In the genomic region with DNA sequence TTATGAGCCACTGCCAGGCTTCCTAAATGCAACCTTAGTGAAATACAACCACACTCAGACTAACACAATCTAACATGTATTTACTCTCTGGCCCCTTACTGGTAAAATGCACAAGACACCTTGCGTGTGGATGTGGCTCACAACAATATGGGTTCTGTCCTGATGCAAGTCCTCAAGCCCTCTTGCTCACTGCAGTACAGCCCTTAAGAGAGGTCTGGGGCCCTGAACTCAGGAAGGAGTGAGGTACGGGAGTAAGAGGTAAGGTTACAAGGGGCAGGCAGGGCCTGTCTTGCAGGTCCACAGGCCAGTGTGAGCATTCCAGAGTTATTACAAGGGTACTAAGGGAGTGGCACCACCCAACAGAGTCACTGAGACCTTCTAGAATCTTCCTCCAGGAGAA, we compare ENCODE assay signal across 9 mouse cellular contexts. TPM values are rescaled to one million over a fixed set of nuclear protein-coding genes. Genes with fewer than 3 reads are reported as not detected.
A peak's percentile ranks its signal among the peaks of the same experiment; 100 is the strongest.
DNase-seq lines count a peak whose midpoint lies in the region; ATAC-seq and TF ChIP-seq lines count a peak whose summit lies in the region.
"Had no signal": no experiment of that assay in that cellular context is flagged by ENCODE, and none has a peak within 500 bp of the region (broad histone marks: within the 10 kb centered on the region; RNA-seq: fewer than 3 reads in every experiment).

No protein-coding gene starts in this region.

- H3K27me3 ChIP-seq in heart, embryonic 12.5 days (replicated peaks), result 0 out of 2 replicates have a peak, but pooled peaks cover 4% of the 10 kb centered on the region
- H3K27me3 ChIP-seq in liver, adult 2 months (ENCODE audit: control insufficient read depth, insufficient read depth, low read length), result no peaks in the 10 kb centered on the region
- no peaks in the 10 kb centered on the region for H3K27me3 ChIP-seq in liver, postnatal 0 days (ENCODE audit: insufficient read depth, low read length)
- no peaks in the 10 kb centered on the region for H3K27me3 ChIP-seq in myocyte (ENCODE audit: control insufficient read depth, insufficient read depth, insufficient read length)

- WGBS in heart, embryonic 12.5 days, result 79% methylated on average over 2 of the region's 2 CpGs
- WGBS in liver, adult 2 months, result 72% methylated on average over 2 of the region's 2 CpGs
- 86% methylated on average over 2 of the region's 2 CpGs for WGBS in liver, postnatal 0 days (ENCODE audit: insufficient replicate concordance)

- H3K4me2 ChIP-seq in heart, embryonic 12.5 days, result peak overlapping the region; percentile 85; the same call in 1 of the 2 replicates
- H3K4me2 ChIP-seq in liver, postnatal 0 days (ENCODE audit: low read depth, low read length), result no peak overlapping the region
- peak overlapping the region; percentile 85 for H3K4me2 ChIP-seq in myocyte (ENCODE audit: low read depth)

- TF ChIP-seq POLR2A in liver, adult 2 months (IDR thresholded peaks at IDR 0.05; ENCODE audit: extremely low read depth, insufficient read depth, low read length), result no peak
- no peak for TF ChIP-seq POLR2A in myocyte (IDR thresholded peaks at IDR 0.05; ENCODE audit: insufficient read length, low read depth)

- no peaks in the 10 kb centered on the region for H3K9me3 ChIP-seq in heart, embryonic 12.5 days (replicated peaks)
- no peaks in the 10 kb centered on the region for H3K9me3 ChIP-seq in liver, postnatal 0 days (ENCODE audit: low read length)

- TF ChIP-seq EP300 in liver, postnatal 0 days (IDR thresholded peaks at IDR 0.05; ENCODE audit: low read depth), result no peak

- H3K4me1 ChIP-seq in heart, embryonic 12.5 days (replicated peaks), result peaks cover 14% of the 10 kb centered on the region
- H3K4me1 ChIP-seq in liver, adult 2 months (ENCODE audit: control insufficient read depth, insufficient read depth, low read length), result peaks cover 22% of the 10 kb centered on the region
- peaks cover 10% of the 10 kb centered on the region for H3K4me1 ChIP-seq in liver, postnatal 0 days (ENCODE audit: insufficient read depth)
- peaks cover 2% of the 10 kb centered on the region; the same call in 1 of the 2 replicates for H3K4me1 ChIP-seq in brown adipose tissue, adult 24 weeks (ENCODE audit: control insufficient read depth, insufficient read depth, insufficient read length, low read length)

- no peak overlapping the region for H3ac ChIP-seq in myocyte (ENCODE audit: control insufficient read depth, insufficient read length)

- H3K27ac ChIP-seq in heart, embryonic 12.5 days (ENCODE audit: poor library complexity, severe bottlenecking), result no peak overlapping the region
- H3K27ac ChIP-seq in liver, adult 2 months (replicated peaks; ENCODE audit: insufficient read depth, low read depth, low read length), result peak overlapping the region; percentile 45
- H3K27ac ChIP-seq in liver, postnatal 0 days (ENCODE audit: low read depth), result no peak overlapping the region
- peak overlapping the region; percentile 58 for H3K27ac ChIP-seq in brown adipose tissue, adult 24 weeks (replicated peaks; ENCODE audit: low read depth, low read length)

- ATAC-seq in heart, embryonic 12.5 days (ENCODE audit: insufficient number of reproducible peaks, low FRiP score), result no peak
- no peak for ATAC-seq in liver, postnatal 0 days

- peaks cover 16% of the 10 kb centered on the region; the same call in 1 of the 2 replicates for H3K79me2 ChIP-seq in liver, adult 2 months (ENCODE audit: control insufficient read depth, insufficient read depth, low read length)
- peaks cover 42% of the 10 kb centered on the region for H3K79me2 ChIP-seq in myocyte (ENCODE audit: control insufficient read depth, insufficient read depth)

- H3K36me3 ChIP-seq in heart, embryonic 12.5 days, result peaks cover 10% of the 10 kb centered on the region
- no peaks in the 10 kb centered on the region for H3K36me3 ChIP-seq in liver, adult 2 months (ENCODE audit: control insufficient read depth, insufficient read depth, low read length)
- H3K36me3 ChIP-seq in liver, postnatal 0 days (replicated peaks; ENCODE audit: insufficient read depth, low read length), result no peaks in the 10 kb centered on the region
- H3K36me3 ChIP-seq in myocyte (ENCODE audit: control insufficient read depth, insufficient read depth), result no peaks in the 10 kb centered on the region

- TF ChIP-seq CTCF in liver, adult 2 months (IDR thresholded peaks at IDR 0.05; ENCODE audit: low read depth, low read length), result no peak
- no peak for TF ChIP-seq CTCF in liver, postnatal 0 days (IDR thresholded peaks at IDR 0.05; ENCODE audit: low read depth)

- no peak overlapping the region; the same call in 1 of the 2 replicates for H3K4me3 ChIP-seq in heart, embryonic 12.5 days
- H3K4me3 ChIP-seq in liver, adult 2 months (ENCODE audit: insufficient read depth, low read depth, low read length), result no peak overlapping the region
- no peak overlapping the region for H3K4me3 ChIP-seq in liver, postnatal 0 days (ENCODE audit: low read depth, low read length)
- peak overlapping the region; percentile 80 for H3K4me3 ChIP-seq in brown adipose tissue, adult 24 weeks (ENCODE audit: insufficient read depth, low read depth, low read length)
- peak overlapping the region; percentile 80 for H3K4me3 ChIP-seq in myocyte

- DNase-seq in heart, adult 11 months, result no peak
- no peak for DNase-seq in liver, adult 2 months (ENCODE audit: extremely low read depth, low read depth, low spot score)
- DNase-seq in liver, postnatal 0 days, result no peak
- DNase-seq in T-cell, adult 2 months (ENCODE audit: low spot score), result no peak
- DNase-seq in layer of hippocampus, postnatal 14 days (ENCODE audit: low spot score in 2 of 2), result no peak
- DNase-seq: retina, postnatal 1 day had no signal

- H3K9ac ChIP-seq in heart, embryonic 12.5 days, result no peak overlapping the region
- 0 out of 2 replicates have a peak overlapping the region, but pooled peaks have one; percentile 18 for H3K9ac ChIP-seq in liver, adult 2 months (ENCODE audit: low read depth, low read length)
- H3K9ac ChIP-seq in liver, postnatal 0 days (replicated peaks), result no peak overlapping the region

TF ChIP-seq in myocyte, 11 proteins besides CTCF, POLR2A, EP300 and RAD21:
- TF ChIP-seq TCF3 (IDR thresholded peaks at IDR 0.05; ENCODE audit: insufficient read length, low read depth) (no peak), REST (IDR thresholded peaks at IDR 0.05; ENCODE audit: insufficient read depth, insufficient read length) (no peak), TCF12 (IDR thresholded peaks at IDR 0.05; ENCODE audit: insufficient read depth, poor library complexity, severe bottlenecking) (no peak), MAX (IDR thresholded peaks at IDR 0.05; ENCODE audit: low read depth) (no peak), SRF (IDR thresholded peaks at IDR 0.05; ENCODE audit: control insufficient read depth, insufficient read length, low read depth) (no peak), USF1 (IDR thresholded peaks at IDR 0.05; ENCODE audit: low read depth) (no peak), CEBPB (IDR thresholded peaks at IDR 0.05; ENCODE audit: insufficient read depth, poor library complexity, severe bottlenecking) (no peak), MYOD1 (IDR thresholded peaks at IDR 0.05; ENCODE audit: control insufficient read depth in 1 of 3, insufficient read length in 2 of 3, low read depth in 2 of 3) (no peak), E2F4 (IDR thresholded peaks at IDR 0.05; ENCODE audit: insufficient read depth) (no peak), POLR2AphosphoS2 (IDR thresholded peaks at IDR 0.05; ENCODE audit: insufficient read length, low read depth) (no peak), MYOG (IDR thresholded peaks at IDR 0.05; ENCODE audit: control insufficient read depth in 1 of 3, insufficient read depth in 1 of 3, insufficient read length in 2 of 3, low read depth in 2 of 3) (no peak)
TF ChIP-seq in myocyte: peak in this region for 0.

RNA-seq across cellular contexts. Expression of a gene that starts 1.6 kb away (rescaled TPM):
- polyA plus RNA-seq in heart, embryonic 12.5 days (2016; fragmentation: Nextera tagmentation; extraction: Ambion mirVana), result 1.7 TPM in 2 replicates
- total RNA-seq in liver, adult 2 months (2014; rRNA removed), result 3.4 and 6.6 TPM in 2 replicates
- polyA plus RNA-seq in liver, adult 2 months (2012; rRNA removed), result 2.5 and 3.2 TPM in 2 replicates
- polyA plus RNA-seq in liver, postnatal 0 days (2015; fragmentation: Nextera tagmentation; extraction: Ambion mirVana), result 0.57 and 0.58 TPM in 2 replicates
- polyA plus RNA-seq in brown adipose tissue, adult 24 weeks (2012; ENCODE audit: insufficient read depth, insufficient read length, missing spikeins), result 1.1 and 3.3 TPM in 2 replicates
- polyA plus RNA-seq in myocyte (2012; fragmentation: generic; extraction: Trizol), result 3.0 TPM
- 1 to 10 TPM; 2.8 to 3.1 TPM for total RNA-seq in layer of hippocampus, postnatal 14 days (2021)

RNA-seq across cellular contexts. Expression of a gene that starts 43.2 kb away (rescaled TPM):
- 13.5 and 14.1 TPM in 2 replicates for polyA plus RNA-seq in heart, embryonic 12.5 days (2016; fragmentation: Nextera tagmentation; extraction: Ambion mirVana)
- total RNA-seq in liver, adult 2 months (2014; rRNA removed), result 135 and 146 TPM in 2 replicates
- polyA plus RNA-seq in liver, adult 2 months (2012; rRNA removed), result 116 and 202 TPM in 2 replicates
- polyA plus RNA-seq in liver, postnatal 0 days (2015; fragmentation: Nextera tagmentation; extraction: Ambion mirVana), result 76.6 and 78.1 TPM in 2 replicates
- polyA plus RNA-seq in brown adipose tissue, adult 24 weeks (2012; ENCODE audit: insufficient read depth, insufficient read length, missing spikeins), result 56.3 and 63.9 TPM in 2 replicates
- polyA plus RNA-seq in myocyte (2012; fragmentation: generic; extraction: Trizol), result 5.1 TPM
- total RNA-seq in layer of hippocampus, postnatal 14 days (2021), result 10 to 100 TPM; 17.4 to 20.6 TPM

RNA-seq across cellular contexts. Expression of a gene that starts 45.0 kb away (rescaled TPM):
- 41.6 and 42.4 TPM in 2 replicates for polyA plus RNA-seq in heart, embryonic 12.5 days (2016; fragmentation: Nextera tagmentation; extraction: Ambion mirVana)
- total RNA-seq in liver, adult 2 months (2014; rRNA removed), result 10.7 and 12.8 TPM in 2 replicates
- 6.5 and 7.2 TPM in 2 replicates for polyA plus RNA-seq in liver, adult 2 months (2012; rRNA removed)
- 10.7 and 11.2 TPM in 2 replicates for polyA plus RNA-seq in liver, postnatal 0 days (2015; fragmentation: Nextera tagmentation; extraction: Ambion mirVana)
- polyA plus RNA-seq in brown adipose tissue, adult 24 weeks (2012; ENCODE audit: insufficient read depth, insufficient read length, missing spikeins), result 17.2 and 20.0 TPM in 2 replicates
- polyA plus RNA-seq in myocyte (2012; fragmentation: generic; extraction: Trizol), result 10.0 TPM
- total RNA-seq in layer of hippocampus, postnatal 14 days (2021), result 10 to 100 TPM; 28.8 to 31.2 TPM

Comparison
In these comparisons a context has a peak if more than half of its experiments do, and no peak if none do; other contexts are left out.
1. H3K27ac ChIP-seq: peak in liver, adult 2 months (single experiment) and brown adipose tissue, adult 24 weeks (single experiment); none in heart, embryonic 12.5 days (single experiment) and liver, postnatal 0 days (single experiment).
2. H3K4me3 ChIP-seq: peak in brown adipose tissue, adult 24 weeks (single experiment) and myocyte (single experiment); none in heart, embryonic 12.5 days (single experiment), liver, adult 2 months (single experiment) and liver, postnatal 0 days (single experiment).